Mouse (Mus musculus): ENCODE measurements around the gene Rbpjl.

Gene Rbpjl

GRCm38 (mm10) chr2:164460745-164461551 lies 58.0 kb downstream of the Rbpjl start, which contains the start of gene Gm20458:
Gene Gm20458, plus strand, starts transcription at chr2:164460967.
- peak; percentile 100 for ATAC-seq (ENCODE audit: insufficient number of reproducible peaks, low FRiP score, low TSS enrichment)
